Mouse (Mus musculus) Patski (cell line): ENCODE data around the gene Stpg3. TPM values are rescaled to one million over a fixed set of nuclear protein-coding genes. Genes with fewer than 3 reads are reported as not detected.

Experiments used
- ATAC-seq: fragments of 100-300 bp; one replicate; pipeline ENCODE4 v1.8.0; 2021
- CTCF ChIA-PET: fragments of 350-600 bp; sonication (Branson Sonifier 250); formaldehyde crosslinking; loops from one replicate; lab custom pipeline; 2022; ENCODE audit warnings: inconsistent platforms; lab: Charles Lee
- POLR2A ChIA-PET: fragments of 350-600 bp; sonication (Branson Sonifier 250); formaldehyde crosslinking; loops from one replicate; lab custom pipeline; 2022; ENCODE audit warnings: antibody characterized with exemption, inconsistent platforms; lab: Charles Lee
- DNase-seq: peaks from one replicate; pipeline ENCODE4 v3.0.0-alpha.2; 2011; ENCODE audit warnings: low read depth, low spot score
- H3K27me3 ChIP-seq: fragments of 371-371 bp; one replicate; pipeline ENCODE4 v1.5.1; 2021
- CTCF ChIP-seq: fragments of 100-300 bp; IDR thresholded peaks from one replicate; pipeline ENCODE4 v1.5.1; 2021
- in situ Hi-C: fragments of 300-500 bp; cut with MboI; formaldehyde crosslinking; loops from 3 replicates; pipeline ENCODE4 v1.11.1; 2018; ENCODE audit warnings: low pct_unique_long_range_greater_than_20kb, mixed read lengths
- polyA plus RNA-seq: library from polyadenylated mRNA; unstranded; gene quantifications from one replicate; pipeline ENCODE4 v1.2.3, GENCODE M21; 2021

The Stpg3 gene
- polyA plus RNA-seq, 1 experiment from 2014 or later = 0.06 TPM

GRCm38 (mm10) chr2:25195211-25196156 lies 19.0 kb downstream of the Stpg3 start:
- no peak for TF ChIP-seq CTCF
- CTCF ChIA-PET = interaction anchor here (2.0 to 2.2 kb wide), 4 partner anchors 8 to 77 kb away, joined by 6 to 25 read pairs (median 12); partner anchors contain the start of genes Anapc2 and Ssna1
- in situ Hi-C loops = no loop called here
- no peak for DNase-seq
- no peak for ATAC-seq
- no peaks in the 10 kb centered on the region for H3K27me3 ChIP-seq
- POLR2A ChIA-PET = interaction anchor here (1.1 to 1.7 kb wide), 2 partner anchors 32 kb away, joined by 3 to 4 read pairs; no protein-coding TSS in a partner anchor

GRCm38 (mm10) chr2:25194486-25195171 lies 19.8 kb downstream of the Stpg3 start:
- no peak for DNase-seq
- POLR2A ChIA-PET = interaction anchor here (1.1 to 1.7 kb wide), 2 partner anchors 31 to 33 kb away, joined by 3 to 4 read pairs; no protein-coding TSS in a partner anchor
- in situ Hi-C loops = no loop called here

GRCm38 (mm10) chr2:25194006-25194405 lies 20.4 kb downstream of the Stpg3 start:
- H3K27me3 ChIP-seq = no peaks in the 10 kb centered on the region
- DNase-seq (no peak), ATAC-seq (no peak)
- in situ Hi-C loops = no loop called here
- POLR2A ChIA-PET = interaction anchor here (1.1 to 1.7 kb wide), 2 partner anchors 30 to 34 kb away, joined by 3 to 4 read pairs; no protein-coding TSS in a partner anchor
- CTCF ChIA-PET = interaction anchor here (1.1 to 2.2 kb wide), 6 partner anchors 10 to 76 kb away, joined by 3 to 25 read pairs (median 5); partner anchors contain the start of genes Nelfb and Tubb4b
- TF ChIP-seq CTCF = no peak

More at GRCm38 (mm10) chr2:25194486-25195171, 19.8 kb downstream of the Stpg3 start:
- no peak for ATAC-seq
- no peak for TF ChIP-seq CTCF
- H3K27me3 ChIP-seq = no peaks in the 10 kb centered on the region
- CTCF ChIA-PET = interaction anchor here (1.1 to 2.2 kb wide), 5 partner anchors 9 to 75 kb away, joined by 3 to 25 read pairs (median 6); partner anchors contain the start of gene Tubb4b

GRCm38 (mm10) chr2:25193330-25193770 lies 21.1 kb downstream of the Stpg3 start:
- TF ChIP-seq CTCF = no peak
- no peaks in the 10 kb centered on the region for H3K27me3 ChIP-seq
- DNase-seq (no peak), ATAC-seq (peak; percentile 70)
- ChIA-PET POLR2A (no interaction called here), CTCF (interaction anchor here (1.1 to 2.2 kb wide), 6 partner anchors 10 to 77 kb away, joined by 3 to 25 read pairs (median 6); partner anchors contain the start of gene Nelfb)
- in situ Hi-C loops = no loop called here

- in situ Hi-C loops = no loop called here
- CTCF ChIA-PET = interaction anchor here (1.1 to 1.5 kb wide), 2 partner anchors 9 to 41 kb away, joined by 3 to 5 read pairs; no protein-coding TSS in a partner anchor
- no peak for ATAC-seq
These were observed 26.6 kb downstream of the Stpg3 start for GRCm38 (mm10) chr2:25187841-25188240.

GRCm38 (mm10) chr2:25186575-25186930 lies 27.9 kb downstream of the Stpg3 start:
- ChIA-PET POLR2A (no interaction called here), CTCF (no interaction called here)
- no peak for TF ChIP-seq CTCF
- H3K27me3 ChIP-seq = peaks cover 19% of the 10 kb centered on the region
- no peak for ATAC-seq
- in situ Hi-C loops = no loop called here
- DNase-seq = no peak

More at GRCm38 (mm10) chr2:25187841-25188240, 26.6 kb downstream of the Stpg3 start:
- POLR2A ChIA-PET = no interaction called here
- H3K27me3 ChIP-seq = peaks cover 6% of the 10 kb centered on the region
- no peak for TF ChIP-seq CTCF
- no peak for DNase-seq

GRCm38 (mm10) chr2:25185625-25186574 lies 28.5 kb downstream of the Stpg3 start:
- ChIA-PET POLR2A (no interaction called here), CTCF (no interaction called here)
- no peak for DNase-seq
- peaks cover 25% of the 10 kb centered on the region for H3K27me3 ChIP-seq
- no peak for TF ChIP-seq CTCF
- in situ Hi-C loops = no loop called here
- ATAC-seq = no peak

- TF ChIP-seq CTCF = no peak
- ChIA-PET CTCF (no interaction called here), POLR2A (no interaction called here)
- DNase-seq (no peak), ATAC-seq (no peak)
- H3K27me3 ChIP-seq = peaks cover 37% of the 10 kb centered on the region
- in situ Hi-C loops = no loop called here
These were observed 29.9 kb downstream of the Stpg3 start for GRCm38 (mm10) chr2:25184496-25184895.

- peaks cover 42% of the 10 kb centered on the region for H3K27me3 ChIP-seq
- CTCF ChIA-PET = interaction anchor here (1.0 kb wide), 1 partner anchor 45 kb away, joined by 3 read pairs; no protein-coding TSS in a partner anchor
- ATAC-seq (no peak), DNase-seq (no peak)
- no peak for TF ChIP-seq CTCF
- in situ Hi-C loops = no loop called here
- POLR2A ChIA-PET = no interaction called here
These were observed 31.1 kb downstream of the Stpg3 start for GRCm38 (mm10) chr2:25183336-25183735.
